Mouse (Mus musculus): ENCODE measurements around the gene Ttc23l. TPM values are rescaled to one million over a fixed set of nuclear protein-coding genes. Genes with fewer than 3 reads are reported as not detected.
"Not testable (repeated sequence)": the region's sequence is repeated elsewhere in the genome, so short reads cannot be mapped to it uniquely, and the experiment has no call there.

The Ttc23l gene
- polyA plus RNA-seq, 1 experiment from 2014 or later = not detected

DNA sequence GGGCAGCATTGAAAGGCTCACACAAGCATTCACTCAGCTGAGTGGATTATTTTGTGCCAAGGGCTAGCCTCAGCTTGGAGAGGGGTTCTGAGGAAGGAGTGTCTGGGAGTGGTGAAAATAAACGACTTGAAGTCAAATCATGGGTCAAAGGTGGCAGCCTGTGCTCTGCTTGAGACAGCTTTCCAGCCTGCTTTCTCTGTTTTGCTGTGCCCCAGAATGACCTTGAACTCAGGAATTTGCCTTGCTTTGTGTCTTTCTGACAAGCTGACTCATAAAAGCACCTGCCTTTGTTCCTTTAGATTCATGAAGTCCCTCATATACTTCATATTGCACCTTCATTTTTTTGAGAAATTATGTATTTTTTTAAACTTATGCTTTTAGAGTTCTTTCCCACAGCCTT, 5.7 kb upstream of the Ttc23l start:
- Histone ChIP-seq H3K36me3 (replicated peaks) (peaks cover 29% of the 10 kb centered on the region), H3K4me3 (no peak overlapping the region), H3K27me3 (replicated peaks; ENCODE audit: low read depth, poor library complexity, severe bottlenecking) (no peaks in the 10 kb centered on the region), H3K4me1 (no peaks in the 10 kb centered on the region), H3K27ac (replicated peaks) (no peak overlapping the region), H3K9me3 (no peaks in the 10 kb centered on the region)
- DNase-seq (ENCODE audit: low spot score) = no peak
- 36% methylated on average over 1 of the region's 1 CpGs for WGBS

DNA sequence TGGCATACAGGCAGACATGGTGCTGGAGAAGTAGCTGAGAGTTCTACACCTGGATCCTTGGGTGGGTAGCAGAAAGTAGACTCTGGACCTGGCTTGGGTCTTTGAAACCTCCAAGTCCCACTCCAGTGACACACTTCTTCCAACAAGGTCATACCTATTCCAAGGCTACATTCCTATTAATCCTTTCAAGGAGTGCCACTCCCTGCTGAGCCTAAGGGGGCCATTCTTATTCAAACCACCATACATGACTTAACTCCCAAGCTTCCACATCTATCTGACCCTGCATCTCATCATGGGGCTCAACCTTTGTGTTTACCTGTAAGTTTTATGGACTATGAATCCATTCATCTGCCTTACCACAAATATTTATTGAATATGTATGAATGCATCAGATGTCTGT, 3.8 kb upstream of the Ttc23l start:
- Histone ChIP-seq H3K27me3 (replicated peaks; ENCODE audit: low read depth, poor library complexity, severe bottlenecking) (no peaks in the 10 kb centered on the region), H3K36me3 (replicated peaks) (peaks cover 9% of the 10 kb centered on the region), H3K4me1 (no peaks in the 10 kb centered on the region), H3K4me3 (no peak overlapping the region), H3K27ac (replicated peaks) (no peak overlapping the region), H3K9me3 (no peaks in the 10 kb centered on the region)
- DNase-seq (ENCODE audit: low spot score) = no peak

DNA sequence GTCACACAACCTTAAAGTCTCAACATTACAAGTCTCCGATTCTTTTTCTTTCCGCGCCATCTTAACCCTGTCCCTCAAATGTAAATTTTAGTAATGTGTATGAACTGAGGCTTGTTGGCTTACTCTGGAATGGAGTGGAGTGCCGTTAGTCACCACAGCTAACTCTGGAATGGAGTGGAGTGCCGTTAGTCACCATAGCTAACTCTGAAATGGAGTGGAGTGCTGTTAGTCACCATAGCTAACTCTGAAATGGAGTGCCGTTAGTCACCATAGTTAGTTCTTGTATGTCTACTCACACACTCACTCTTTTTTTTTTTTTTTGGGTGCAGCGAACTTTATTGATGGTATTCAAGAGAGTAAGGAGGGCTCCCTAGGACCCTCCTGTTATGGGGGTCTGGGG, 1.5 kb upstream of the Ttc23l start:
- H3K9me3 ChIP-seq = no peaks in the 10 kb centered on the region
- 94% methylated on average over 7 of the region's 7 CpGs for WGBS
- H3K4me3 ChIP-seq = no peak overlapping the region

DNA sequence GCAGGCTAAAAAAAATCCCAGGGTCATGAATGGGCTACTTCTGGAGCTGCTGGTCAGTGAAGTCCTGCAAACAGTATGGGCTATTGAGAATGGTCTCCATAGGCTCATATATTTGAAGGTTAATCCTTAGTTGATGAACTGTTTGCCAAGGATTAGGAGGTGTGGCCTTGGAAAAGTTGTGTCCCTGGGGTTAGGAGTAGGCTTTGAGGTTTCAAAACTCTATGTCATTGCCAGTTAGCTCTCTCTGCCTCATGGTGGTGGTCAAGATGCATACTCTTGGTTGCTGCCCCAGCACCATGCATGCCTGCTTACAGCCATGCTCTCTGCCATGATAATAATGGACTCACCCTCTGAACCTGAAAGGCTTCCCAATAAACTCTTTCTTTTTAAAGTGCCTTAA, 4.1 kb downstream of the Ttc23l start:
- Histone ChIP-seq H3K4me1 (no peaks in the 10 kb centered on the region), H3K9me3 (no peaks in the 10 kb centered on the region), H3K27me3 (replicated peaks; ENCODE audit: low read depth, poor library complexity, severe bottlenecking) (no peaks in the 10 kb centered on the region), H3K36me3 (replicated peaks) (no peaks in the 10 kb centered on the region), H3K27ac (replicated peaks) (no peak overlapping the region), H3K4me3 (no peak overlapping the region)
- no peak for DNase-seq (ENCODE audit: low spot score)

More for the DNA sequence above, 1.5 kb upstream of the Ttc23l start:
- no peak for DNase-seq (ENCODE audit: low spot score)
- Histone ChIP-seq H3K27me3 (replicated peaks; ENCODE audit: low read depth, poor library complexity, severe bottlenecking) (no peaks in the 10 kb centered on the region), H3K27ac (replicated peaks) (no peak overlapping the region), H3K36me3 (replicated peaks) (no peaks in the 10 kb centered on the region), H3K4me1 (no peaks in the 10 kb centered on the region)

DNA sequence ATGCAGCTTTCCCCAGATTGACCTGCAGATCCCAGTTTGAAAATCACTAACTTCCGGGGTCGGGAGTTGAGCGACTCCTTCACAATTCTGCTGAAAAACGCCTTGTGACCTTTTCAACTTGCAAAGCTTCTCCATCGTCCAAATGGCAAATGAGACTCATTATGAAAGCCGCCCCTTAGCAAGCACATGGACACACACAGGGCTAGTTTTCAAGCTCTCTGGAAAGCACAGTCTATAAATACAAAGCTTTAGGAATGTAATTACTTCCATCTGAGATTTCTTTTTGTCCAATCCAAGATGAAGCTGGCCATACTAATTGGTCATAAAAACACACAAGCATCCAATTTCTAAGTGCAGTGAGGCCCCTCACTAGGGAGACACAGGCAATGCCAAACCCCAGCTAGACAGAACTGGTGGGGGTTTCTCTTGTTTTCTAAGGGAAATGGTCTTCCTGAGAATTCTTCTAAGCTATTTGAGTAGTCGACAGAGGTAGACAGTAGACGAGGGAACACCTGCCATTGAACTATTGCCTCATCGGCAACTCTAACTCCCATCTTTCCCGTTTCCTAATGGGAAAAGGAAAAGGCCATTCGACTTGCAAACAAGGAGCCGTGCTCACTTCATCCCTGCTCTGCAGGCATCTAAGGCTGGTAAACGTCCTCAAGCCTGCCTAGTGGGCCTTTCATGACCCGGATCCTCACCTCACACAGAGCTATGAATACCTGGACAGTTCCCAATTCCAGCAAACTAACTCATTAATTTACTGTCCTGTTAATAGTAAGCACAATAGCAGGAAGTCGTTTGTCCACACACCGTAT, 18.0 kb downstream of the Ttc23l start:
- H3K4me1 ChIP-seq = peaks cover 19% of the 10 kb centered on the region
- H3K9me3 ChIP-seq = no peaks in the 10 kb centered on the region
- H3K4me3 ChIP-seq = no peak overlapping the region

DNA sequence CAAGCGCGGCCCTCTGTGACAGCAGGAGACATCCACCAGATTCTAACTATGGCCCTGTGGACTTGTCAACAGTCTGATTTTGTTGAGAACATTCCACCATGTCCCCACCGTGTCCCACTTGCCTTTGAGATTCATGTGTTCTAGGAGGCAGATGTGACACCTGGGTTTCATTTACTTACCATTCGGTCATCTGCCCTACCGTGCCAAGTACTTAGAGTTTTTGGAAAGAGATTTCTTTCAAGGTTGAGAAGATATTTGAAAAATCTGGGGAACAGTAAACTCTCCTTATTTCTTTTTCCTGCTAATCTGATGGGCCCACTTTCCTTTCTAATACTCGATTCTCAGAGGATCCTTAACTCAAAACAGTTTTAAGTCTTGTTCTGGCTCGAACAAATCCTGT, 22.5 kb downstream of the Ttc23l start:
- DNase-seq (ENCODE audit: low spot score) = no peak
- Histone ChIP-seq H3K27me3 (replicated peaks; ENCODE audit: low read depth, poor library complexity, severe bottlenecking) (no peaks in the 10 kb centered on the region), H3K4me1 (peaks cover 16% of the 10 kb centered on the region), H3K27ac (replicated peaks) (no peak overlapping the region), H3K4me3 (no peak overlapping the region), H3K9me3 (no peaks in the 10 kb centered on the region), H3K36me3 (replicated peaks) (no peaks in the 10 kb centered on the region)
- WGBS = 77% methylated on average over 7 of the region's 7 CpGs

More for the DNA sequence above, 18.0 kb downstream of the Ttc23l start:
- peak; percentile 39 for DNase-seq (ENCODE audit: low spot score)
- H3K27ac ChIP-seq (replicated peaks) = peak overlapping the region; percentile 71
- no peaks in the 10 kb centered on the region for H3K27me3 ChIP-seq (replicated peaks; ENCODE audit: low read depth, poor library complexity, severe bottlenecking)
- H3K36me3 ChIP-seq (replicated peaks) = no peaks in the 10 kb centered on the region
- WGBS = 63% methylated on average over 16 of the region's 16 CpGs

DNA sequence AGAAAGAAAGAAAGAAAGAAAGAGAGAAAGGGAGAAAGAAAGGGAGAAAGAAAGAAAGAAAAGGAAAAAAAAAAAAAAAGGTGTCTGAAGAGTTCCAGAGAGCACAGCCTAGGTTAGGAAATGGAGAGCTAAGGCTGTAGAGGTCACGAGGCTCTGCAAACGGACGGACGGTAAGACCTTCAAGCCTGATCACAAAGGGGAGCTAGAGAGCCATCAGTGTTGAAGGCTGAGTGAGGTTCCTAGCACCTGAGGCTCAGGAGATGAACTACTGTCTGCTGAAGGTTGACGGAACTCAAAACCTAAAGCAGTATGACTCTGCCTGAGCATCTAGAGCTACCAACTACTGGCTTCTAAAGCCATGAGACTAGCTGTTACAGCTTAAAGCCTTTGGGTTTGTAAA, 23.9 kb downstream of the Ttc23l start:
- Histone ChIP-seq H3K27me3 (replicated peaks; ENCODE audit: low read depth, poor library complexity, severe bottlenecking) (no peaks in the 10 kb centered on the region), H3K4me1 (peaks cover 2% of the 10 kb centered on the region), H3K36me3 (replicated peaks) (no peaks in the 10 kb centered on the region), H3K27ac (replicated peaks) (no peak overlapping the region), H3K4me3 (no peak overlapping the region), H3K9me3 (no peaks in the 10 kb centered on the region)
- WGBS = 79% methylated on average over 5 of the region's 5 CpGs
- DNase-seq (ENCODE audit: low spot score) = no peak

DNA sequence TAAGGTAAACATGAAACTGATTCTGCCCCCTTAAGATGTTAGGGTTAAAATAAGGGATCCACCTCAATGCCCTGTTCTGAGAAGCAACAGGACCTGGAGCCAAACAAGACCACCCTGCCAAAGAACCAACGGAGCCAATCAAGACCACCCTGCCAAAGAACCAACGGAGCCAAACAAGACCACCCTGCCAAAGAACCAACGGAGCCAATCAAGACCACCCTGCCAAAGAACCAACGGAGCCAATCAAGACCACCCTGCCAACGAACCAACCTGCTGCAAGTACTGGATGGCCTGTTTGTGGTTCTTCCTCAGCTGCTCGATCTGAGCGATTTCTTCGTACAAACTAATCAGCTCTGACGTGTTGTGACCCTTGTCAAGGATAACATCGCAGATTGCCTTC, 25.1 kb downstream of the Ttc23l start:
- H3K27me3 ChIP-seq (replicated peaks; ENCODE audit: low read depth, poor library complexity, severe bottlenecking); H3K4me3 ChIP-seq; DNase-seq (ENCODE audit: low spot score); H3K27ac ChIP-seq (replicated peaks); H3K4me1 ChIP-seq; H3K9me3 ChIP-seq; H3K36me3 ChIP-seq (replicated peaks): not testable (repeated sequence)
- 90% methylated on average over 10 of the region's 10 CpGs for WGBS

DNA sequence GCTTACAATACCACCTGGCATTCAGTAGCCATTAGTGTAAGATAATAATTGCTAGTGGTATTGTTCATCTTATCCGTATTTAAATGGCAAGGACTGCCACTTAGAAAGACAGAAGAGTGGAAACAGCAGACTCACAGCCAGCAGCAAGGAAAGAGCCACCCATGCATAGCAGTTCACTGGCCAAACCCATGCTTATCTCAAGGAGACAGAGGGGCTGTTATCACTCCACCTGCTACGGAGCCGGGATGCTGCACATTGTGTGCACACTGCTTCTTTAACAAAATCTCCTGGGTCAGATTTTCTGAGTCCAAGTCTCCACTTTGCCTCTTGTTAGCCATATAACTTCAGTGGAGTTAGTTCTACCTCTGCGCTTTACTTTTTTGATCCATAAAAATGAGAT, 27.1 kb downstream of the Ttc23l start:
- no peak overlapping the region for H3K27ac ChIP-seq (replicated peaks)
- H3K27me3 ChIP-seq (replicated peaks; ENCODE audit: low read depth, poor library complexity, severe bottlenecking) = no peaks in the 10 kb centered on the region
- WGBS = 91% methylated on average over 4 of the region's 4 CpGs
- H3K4me3 ChIP-seq = no peak overlapping the region
- DNase-seq (ENCODE audit: low spot score) = no peak
- no peaks in the 10 kb centered on the region for H3K9me3 ChIP-seq
- no peaks in the 10 kb centered on the region for H3K4me1 ChIP-seq
- H3K36me3 ChIP-seq (replicated peaks) = no peaks in the 10 kb centered on the region

DNA sequence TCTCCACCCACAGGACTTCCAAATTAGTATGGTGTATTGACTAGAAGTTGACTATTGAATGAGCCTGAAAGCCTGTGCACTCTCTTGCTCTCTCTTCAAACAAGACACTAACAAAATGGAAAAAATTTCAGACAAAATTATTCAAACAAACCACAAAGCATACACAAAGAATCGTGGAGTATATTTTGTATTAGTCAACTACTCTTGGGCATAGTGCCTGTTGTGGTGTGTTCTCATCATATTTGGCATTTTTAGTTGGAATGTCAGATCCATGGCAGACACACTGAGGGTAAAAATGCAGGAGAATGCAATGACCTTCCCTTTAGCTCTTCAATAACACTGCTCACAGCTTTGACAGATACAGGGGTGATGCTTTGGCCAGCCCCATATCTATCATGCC, 32.6 kb downstream of the Ttc23l start:
- Histone ChIP-seq H3K36me3 (replicated peaks) (no peaks in the 10 kb centered on the region), H3K4me3 (no peak overlapping the region), H3K27me3 (replicated peaks; ENCODE audit: low read depth, poor library complexity, severe bottlenecking) (no peaks in the 10 kb centered on the region), H3K9me3 (no peaks in the 10 kb centered on the region), H3K27ac (replicated peaks) (no peak overlapping the region), H3K4me1 (no peaks in the 10 kb centered on the region)
- no peak for DNase-seq (ENCODE audit: low spot score)
- WGBS = 78% methylated on average over 1 of the region's 1 CpGs

DNA sequence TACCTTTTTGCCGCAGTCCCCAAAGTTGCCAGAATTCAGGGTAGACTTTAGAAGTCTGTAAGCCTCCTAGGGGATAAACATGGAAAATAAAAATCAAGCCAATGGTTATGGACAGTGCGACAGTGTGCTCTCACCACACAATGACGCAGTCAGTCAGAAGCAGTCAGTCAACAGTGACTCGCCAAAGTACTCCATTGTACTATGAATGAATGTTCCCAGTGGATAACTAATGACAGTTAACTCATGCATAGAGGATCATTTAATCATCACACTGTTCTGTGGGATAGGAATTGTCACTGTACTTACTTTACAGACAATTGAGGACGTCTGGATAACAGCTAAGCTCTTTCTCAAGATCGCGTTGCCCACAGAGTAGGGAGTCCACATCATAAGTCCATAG, 43.3 kb downstream of the Ttc23l start:
- no peaks in the 10 kb centered on the region for H3K27me3 ChIP-seq (replicated peaks; ENCODE audit: low read depth, poor library complexity, severe bottlenecking)
- WGBS = 90% methylated on average over 7 of the region's 7 CpGs
- no peak overlapping the region for H3K27ac ChIP-seq (replicated peaks)
- H3K9me3 ChIP-seq = no peaks in the 10 kb centered on the region
- no peak for DNase-seq (ENCODE audit: low spot score)
- no peak overlapping the region for H3K4me3 ChIP-seq
- no peaks in the 10 kb centered on the region for H3K36me3 ChIP-seq (replicated peaks)
- H3K4me1 ChIP-seq = no peaks in the 10 kb centered on the region

DNA sequence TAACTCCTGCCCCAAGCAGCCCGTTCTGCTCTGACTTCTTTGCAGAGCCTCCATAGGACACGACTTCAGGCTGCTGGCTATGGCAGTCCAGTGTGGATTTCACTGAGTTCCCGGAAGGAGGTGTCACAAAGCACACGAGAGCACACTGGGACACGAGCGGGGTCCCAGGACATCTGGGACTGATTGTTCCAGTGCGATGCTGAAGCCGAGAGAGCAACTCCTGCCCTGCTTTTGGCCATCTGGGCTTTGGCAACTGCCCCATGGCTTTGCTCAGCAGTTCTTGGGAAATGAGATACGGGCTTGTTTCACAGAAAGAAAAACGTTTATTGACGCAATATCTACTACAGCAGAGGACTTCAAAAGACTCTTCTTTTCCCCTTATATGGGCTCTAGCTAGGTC, 52.4 kb downstream of the Ttc23l start:
- Histone ChIP-seq H3K27ac (replicated peaks) (0 out of 2 replicates have a peak overlapping the region, but pooled peaks have one; percentile 48), H3K4me3 (no peak overlapping the region), H3K9me3 (no peaks in the 10 kb centered on the region), H3K36me3 (replicated peaks) (no peaks in the 10 kb centered on the region), H3K4me1 (peaks cover 10% of the 10 kb centered on the region), H3K27me3 (replicated peaks; ENCODE audit: low read depth, poor library complexity, severe bottlenecking) (no peaks in the 10 kb centered on the region)
- 36% methylated on average over 11 of the region's 11 CpGs for WGBS
- peak; percentile 55 for DNase-seq (ENCODE audit: low spot score)

DNA sequence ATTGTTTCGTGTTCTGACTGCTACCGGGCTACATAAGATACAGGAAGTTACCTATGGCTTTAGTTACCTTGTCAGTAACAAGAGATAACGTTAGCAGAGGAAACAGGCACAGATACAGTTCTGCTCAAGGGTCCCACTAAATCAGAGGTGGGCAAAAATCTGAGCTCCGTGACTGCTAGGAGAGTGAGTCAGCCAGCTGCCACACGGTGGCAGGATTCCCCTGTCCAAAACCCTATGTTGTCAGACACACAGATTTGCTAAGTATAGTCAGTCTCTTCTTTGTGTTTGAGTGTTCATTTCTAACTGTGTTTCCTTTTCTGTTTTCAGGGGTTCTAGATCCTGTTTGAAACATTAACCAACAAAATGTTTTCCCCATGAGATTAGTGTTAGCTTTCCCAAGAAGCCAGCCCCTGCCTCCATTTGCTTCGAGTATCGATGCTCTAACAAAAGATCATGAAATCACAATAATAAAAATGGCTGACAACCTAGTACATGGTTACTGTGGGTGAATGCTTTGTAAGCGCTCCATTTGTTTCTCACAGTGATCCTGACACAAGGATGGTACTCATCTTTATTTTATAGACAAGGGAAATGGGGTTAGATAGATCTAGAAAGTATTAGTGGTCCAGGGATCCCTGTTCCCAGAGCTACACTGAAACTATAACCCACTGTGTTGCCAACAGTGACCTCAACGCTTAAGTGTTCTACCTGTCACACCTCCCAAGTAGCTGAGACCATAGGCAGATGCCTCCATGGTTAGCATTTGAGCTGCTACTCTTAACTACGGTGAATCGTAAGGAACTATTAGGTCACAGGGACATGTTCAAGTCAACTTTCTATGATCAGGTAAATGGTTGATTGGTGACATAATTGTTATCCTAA, 57.4 kb downstream of the Ttc23l start:
- DNase-seq (ENCODE audit: low spot score) = peak; percentile 75
- no peaks in the 10 kb centered on the region for H3K27me3 ChIP-seq (replicated peaks; ENCODE audit: low read depth, poor library complexity, severe bottlenecking)
- 60% methylated on average over 11 of the region's 11 CpGs for WGBS
- peaks cover 3% of the 10 kb centered on the region for H3K4me1 ChIP-seq
- peak overlapping the region; percentile 36 for H3K27ac ChIP-seq (replicated peaks)
- H3K36me3 ChIP-seq (replicated peaks) = peaks cover 4% of the 10 kb centered on the region
- no peak overlapping the region for H3K4me3 ChIP-seq
- no peaks in the 10 kb centered on the region for H3K9me3 ChIP-seq
